Mouse (Mus musculus) intestine, embryonic 16.5 days (tissue): ENCODE measurements around the gene Cyth3. TPM values are rescaled to one million over a fixed set of nuclear protein-coding genes. Genes with fewer than 3 reads are reported as not detected.

Source experiments
- ATAC-seq: fragments of 200-750 bp; cut with Nextera tagmentation; 2 replicates; pipeline ENCODE4 v1.8.0; 2017; ENCODE audit warnings: moderate TSS enrichment, moderate library complexity
- H3K27ac ChIP-seq: fragments of 300-500 bp; sonication (generic); 2 replicates; pipeline ENCODE4 v1.5.1; 2014; ENCODE audit warnings: mild to moderate bottlenecking, low read length
- H3K27me3 ChIP-seq: fragments of 300-500 bp; sonication (generic); replicated peaks from 2 replicates; pipeline ENCODE4 v1.6.1; 2014; ENCODE audit warnings: low read length, control low read depth, mixed read lengths; ENCODE audit not compliant: control insufficient read depth, insufficient read depth
- H3K36me3 ChIP-seq: fragments of 300-500 bp; sonication (generic); 2 replicates; pipeline ENCODE4 v1.6.1; 2014; ENCODE audit warnings: low read length, control low read depth; ENCODE audit not compliant: control insufficient read depth, insufficient read depth
- H3K4me1 ChIP-seq: fragments of 300-500 bp; sonication (generic); 2 replicates; pipeline ENCODE4 v1.6.1; 2014; ENCODE audit warnings: low read length, control low read depth, mixed read lengths; ENCODE audit not compliant: control insufficient read depth, insufficient read depth
- H3K4me2 ChIP-seq: fragments of 300-500 bp; sonication (generic); 2 replicates; pipeline ENCODE4 v1.6.1; 2014; ENCODE audit warnings: low read depth, low read length, control low read depth
- H3K4me3 ChIP-seq: fragments of 300-500 bp; sonication (generic); 2 replicates; pipeline ENCODE4 v1.5.1; 2014; ENCODE audit warnings: mild to moderate bottlenecking, low read length
- H3K9ac ChIP-seq: fragments of 300-500 bp; sonication (generic); 2 replicates; pipeline ENCODE4 v1.6.1; 2014; ENCODE audit warnings: low read depth, low read length
- H3K9me3 ChIP-seq: fragments of 300-500 bp; sonication (generic); 2 replicates; pipeline ENCODE4 v1.6.1; 2016; ENCODE audit warnings: low read length, control low read depth; ENCODE audit not compliant: control insufficient read depth
- WGBS: fragments of 180-500 bp; shearing (Covaris S2); extraction: QIAGEN DNeasy Blood & Tissue Kit; methylation state at CpG from one replicate; pipeline ENCODE4 v1.1.7; 2014; 5-methylcytosine and 5-hydroxymethylcytosine counted together
- polyA plus RNA-seq: library from polyadenylated mRNA; unstranded; fragments of >200 nt; fragmentation: Nextera tagmentation; extraction: Ambion mirVana; gene quantifications from 2 replicates; pipeline ENCODE4 v1.2.1, GENCODE M21; 2015

The Cyth3 gene
- polyA plus RNA-seq, 1 experiment from 2014 or later, result 42.5 TPM

GRCm38 (mm10) chr5:143630738-143631137 lies 8.5 kb downstream of the Cyth3 start:
- ATAC-seq, result no peak
- no peak overlapping the region for H3K4me3 ChIP-seq
- no peaks in the 10 kb centered on the region for H3K36me3 ChIP-seq
- WGBS, result 86% methylated on average over 8 of the region's 8 CpGs
- peaks cover 41% of the 10 kb centered on the region for H3K4me1 ChIP-seq
- H3K27ac ChIP-seq, result no peak overlapping the region
- H3K9ac ChIP-seq, result no peak overlapping the region
- H3K4me2 ChIP-seq, result no peak overlapping the region
- H3K9me3 ChIP-seq, result no peaks in the 10 kb centered on the region
- no peaks in the 10 kb centered on the region for H3K27me3 ChIP-seq

GRCm38 (mm10) chr5:143631559-143631958 lies 9.3 kb downstream of the Cyth3 start:
- ATAC-seq, result no peak
- H3K4me3 ChIP-seq, result no peak overlapping the region
- H3K27ac ChIP-seq, result no peak overlapping the region
- peaks cover 39% of the 10 kb centered on the region for H3K4me1 ChIP-seq
- no peaks in the 10 kb centered on the region for H3K36me3 ChIP-seq
- H3K4me2 ChIP-seq, result no peak overlapping the region
- WGBS, result 73% methylated on average over 8 of the region's 8 CpGs
- no peak overlapping the region for H3K9ac ChIP-seq
- no peaks in the 10 kb centered on the region for H3K9me3 ChIP-seq
- H3K27me3 ChIP-seq, result no peaks in the 10 kb centered on the region

GRCm38 (mm10) chr5:143632674-143633557 lies 10.7 kb downstream of the Cyth3 start:
- Histone ChIP-seq H3K4me1 (peaks cover 39% of the 10 kb centered on the region), H3K4me2 (no peak overlapping the region), H3K36me3 (no peaks in the 10 kb centered on the region), H3K27ac (peak overlapping the region; percentile 47), H3K9me3 (no peaks in the 10 kb centered on the region), H3K27me3 (no peaks in the 10 kb centered on the region), H3K4me3 (no peak overlapping the region), H3K9ac (no peak overlapping the region)
- WGBS, result 29% methylated on average over 9 of the region's 9 CpGs
- peak; percentile 63 for ATAC-seq

- Histone ChIP-seq H3K27ac (peak overlapping the region; percentile 47), H3K4me1 (peaks cover 39% of the 10 kb centered on the region), H3K36me3 (no peaks in the 10 kb centered on the region), H3K4me3 (no peak overlapping the region), H3K9me3 (no peaks in the 10 kb centered on the region), H3K4me2 (no peak overlapping the region), H3K9ac (0 out of 2 replicates have a peak overlapping the region, but pooled peaks have one; percentile 16), H3K27me3 (no peaks in the 10 kb centered on the region)
- 26% methylated on average over 5 of the region's 5 CpGs for WGBS
- ATAC-seq, result peak; percentile 74
Measured at GRCm38 (mm10) chr5:143633558-143633871, 11.3 kb downstream of the Cyth3 start.

GRCm38 (mm10) chr5:143633877-143634276 lies 11.6 kb downstream of the Cyth3 start:
- Histone ChIP-seq H3K27me3 (no peaks in the 10 kb centered on the region), H3K9ac (no peak overlapping the region), H3K36me3 (no peaks in the 10 kb centered on the region), H3K27ac (peak overlapping the region; percentile 47; the same call in 1 of the 2 replicates), H3K4me3 (no peak overlapping the region), H3K9me3 (no peaks in the 10 kb centered on the region), H3K4me2 (no peak overlapping the region), H3K4me1 (peaks cover 39% of the 10 kb centered on the region)
- ATAC-seq, result no peak
- WGBS, result 76% methylated on average over 4 of the region's 4 CpGs

- Histone ChIP-seq H3K27ac (no peak overlapping the region), H3K9ac (no peak overlapping the region; the same call in 1 of the 2 replicates), H3K4me1 (peaks cover 39% of the 10 kb centered on the region), H3K4me3 (no peak overlapping the region), H3K9me3 (no peaks in the 10 kb centered on the region), H3K27me3 (no peaks in the 10 kb centered on the region), H3K36me3 (no peaks in the 10 kb centered on the region), H3K4me2 (no peak overlapping the region)
- no peak for ATAC-seq
- 56% methylated on average over 12 of the region's 12 CpGs for WGBS
Measured at GRCm38 (mm10) chr5:143634550-143635112, 12.4 kb downstream of the Cyth3 start.

GRCm38 (mm10) chr5:143635358-143635757 lies 13.1 kb downstream of the Cyth3 start:
- no peaks in the 10 kb centered on the region for H3K9me3 ChIP-seq
- no peak overlapping the region for H3K4me3 ChIP-seq
- peaks cover 39% of the 10 kb centered on the region for H3K4me1 ChIP-seq
- no peak for ATAC-seq
- 0 out of 2 replicates have a peak overlapping the region, but pooled peaks have one; percentile 3 for H3K9ac ChIP-seq
- 68% methylated on average over 11 of the region's 11 CpGs for WGBS
- no peaks in the 10 kb centered on the region for H3K27me3 ChIP-seq
- H3K4me2 ChIP-seq, result no peak overlapping the region
- no peaks in the 10 kb centered on the region for H3K36me3 ChIP-seq
- no peak overlapping the region for H3K27ac ChIP-seq

GRCm38 (mm10) chr5:143636173-143636572 lies 13.9 kb downstream of the Cyth3 start:
- WGBS, result 60% methylated on average over 7 of the region's 7 CpGs
- Histone ChIP-seq H3K4me3 (no peak overlapping the region), H3K9ac (no peak overlapping the region), H3K9me3 (no peaks in the 10 kb centered on the region), H3K27ac (no peak overlapping the region), H3K4me1 (peaks cover 39% of the 10 kb centered on the region), H3K4me2 (no peak overlapping the region), H3K27me3 (no peaks in the 10 kb centered on the region), H3K36me3 (no peaks in the 10 kb centered on the region)
- no peak for ATAC-seq

- no peak overlapping the region for H3K4me2 ChIP-seq
- no peaks in the 10 kb centered on the region for H3K9me3 ChIP-seq
- no peaks in the 10 kb centered on the region for H3K36me3 ChIP-seq
- no peak overlapping the region for H3K4me3 ChIP-seq
- H3K27ac ChIP-seq, result no peak overlapping the region; the same call in 1 of the 2 replicates
- no peak overlapping the region for H3K9ac ChIP-seq
- no peak for ATAC-seq
- H3K27me3 ChIP-seq, result no peaks in the 10 kb centered on the region
- peaks cover 22% of the 10 kb centered on the region for H3K4me1 ChIP-seq
- 67% methylated on average over 11 of the region's 11 CpGs for WGBS
Measured at GRCm38 (mm10) chr5:143637832-143638420, 15.7 kb downstream of the Cyth3 start.
